Mouse (Mus musculus) brain, embryonic 14.5 days (tissue): ENCODE measurements around the gene Gpr139.

ENCODE experiments used
- CTCF ChIP-seq: fragments of 200-500 bp; IDR thresholded peaks from 2 replicates; pipeline ENCODE4 v1.5.1; 2012; ENCODE audit warnings: inconsistent platforms, mild to moderate bottlenecking, moderate library complexity, borderline replicate concordance; ENCODE audit not compliant: insufficient read depth, insufficient read length; ENCODE audit errors: extremely low read depth
- POLR2A ChIP-seq: fragments of 200-500 bp; IDR thresholded peaks from 2 replicates; pipeline ENCODE4 v1.6.1; 2012; ENCODE audit warnings: mild to moderate bottlenecking, inconsistent platforms, borderline replicate concordance; ENCODE audit not compliant: poor library complexity, insufficient read depth, insufficient read length, severe bottlenecking; ENCODE audit errors: extremely low read depth

DNA sequence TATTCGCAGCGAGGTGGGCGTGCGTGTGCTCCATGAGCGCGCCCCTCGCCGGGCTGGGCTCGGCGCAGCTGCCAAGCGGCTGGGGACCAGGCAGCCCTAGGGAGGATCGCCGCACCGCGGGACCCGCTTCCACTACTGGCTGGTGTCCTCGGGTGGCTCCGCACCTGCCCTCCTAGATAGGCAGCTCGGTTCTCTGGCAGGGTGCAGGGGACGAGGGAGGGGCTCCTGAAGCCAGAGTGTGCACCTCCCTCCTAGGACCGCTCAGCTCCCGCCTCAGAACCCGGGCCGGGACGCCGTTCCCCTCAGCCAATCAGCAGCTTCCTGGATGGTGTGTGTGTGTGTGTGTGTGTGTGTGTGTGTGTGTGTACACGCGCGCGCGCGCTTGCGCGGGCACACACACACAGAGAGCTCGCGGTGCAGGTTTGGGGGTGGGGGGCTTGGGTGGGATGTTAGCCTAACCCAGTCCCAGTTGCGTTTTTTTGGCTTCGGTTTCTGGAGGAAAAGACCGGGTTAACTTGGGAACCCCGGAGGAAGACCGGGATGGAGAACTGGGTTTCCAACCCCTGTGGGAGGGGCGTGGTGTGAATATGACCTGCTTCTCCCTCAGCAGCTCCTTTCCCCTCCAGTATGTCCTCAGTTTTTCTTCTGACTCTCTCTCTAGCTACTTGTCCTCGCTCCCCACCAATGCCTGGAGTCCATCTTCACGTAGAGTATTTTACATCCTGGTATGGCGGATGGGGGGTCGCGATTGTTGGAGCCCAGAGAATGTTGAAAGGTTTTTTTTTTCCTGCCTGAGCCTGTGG is at the start of gene Gpr139:
- TF ChIP-seq CTCF (no peak), POLR2A (no peak; the same call in 1 of the 2 replicates)
